Mouse (Mus musculus): Measurements from ENCODE around the gene Rtn4rl1.

The Rtn4rl1 gene

DNA sequence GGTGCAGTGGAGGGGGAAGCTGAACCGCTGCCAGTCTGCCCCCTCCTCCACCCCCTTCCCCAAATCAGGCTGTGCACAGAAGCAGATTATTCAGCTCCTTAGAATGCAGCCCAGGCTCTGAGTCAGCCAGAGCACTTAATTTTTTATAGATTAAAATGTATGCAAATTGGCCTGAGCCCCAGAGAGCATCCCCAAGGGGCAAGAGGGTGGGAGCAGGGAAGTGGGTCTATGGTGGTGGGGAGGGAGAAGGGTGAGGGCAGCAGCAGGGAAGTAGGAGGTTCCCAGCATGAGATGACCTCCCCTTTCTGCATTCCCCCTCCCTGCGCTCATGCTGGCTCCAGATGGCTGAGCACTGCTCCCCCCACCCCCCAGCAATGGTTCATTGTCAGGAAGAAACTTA, 8.6 kb upstream of the Rtn4rl1 start:
- DNase-seq (ENCODE audit: low read depth, low spot score) = peak; percentile 58

DNA sequence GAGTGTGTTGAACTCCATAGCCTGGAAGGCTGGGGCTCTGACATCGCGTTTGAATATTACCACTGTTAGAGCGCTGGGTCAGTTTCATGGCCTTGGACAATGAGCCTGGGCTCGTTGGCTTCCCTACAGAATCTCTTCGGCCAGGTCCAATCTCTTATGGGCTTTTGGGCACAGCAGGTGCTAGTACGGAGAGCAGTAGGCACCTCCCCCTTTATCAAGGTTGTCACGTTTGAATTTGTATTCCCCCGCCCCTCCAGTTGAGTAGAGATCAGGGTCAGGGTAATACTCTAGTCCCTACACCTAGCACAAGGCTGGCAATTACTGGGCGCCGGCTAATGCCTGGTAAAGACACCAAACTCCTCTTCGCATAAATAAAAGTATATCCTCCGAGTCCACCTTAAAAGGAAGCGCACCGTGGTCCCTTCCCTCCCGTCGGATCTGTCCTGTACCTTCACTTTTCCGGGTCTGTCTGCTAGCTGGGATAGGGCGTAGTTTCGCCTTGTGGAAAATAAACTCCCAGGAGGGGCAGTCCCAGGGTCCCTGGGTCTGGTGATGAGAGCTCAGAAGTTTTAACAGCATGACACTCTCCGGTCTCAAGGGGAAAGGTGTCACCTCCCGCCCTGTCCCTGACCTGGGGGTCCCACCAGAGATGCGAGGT, 3.7 kb upstream of the Rtn4rl1 start:
- DNase-seq (ENCODE audit: low read depth, low spot score) = peak; percentile 65

DNA sequence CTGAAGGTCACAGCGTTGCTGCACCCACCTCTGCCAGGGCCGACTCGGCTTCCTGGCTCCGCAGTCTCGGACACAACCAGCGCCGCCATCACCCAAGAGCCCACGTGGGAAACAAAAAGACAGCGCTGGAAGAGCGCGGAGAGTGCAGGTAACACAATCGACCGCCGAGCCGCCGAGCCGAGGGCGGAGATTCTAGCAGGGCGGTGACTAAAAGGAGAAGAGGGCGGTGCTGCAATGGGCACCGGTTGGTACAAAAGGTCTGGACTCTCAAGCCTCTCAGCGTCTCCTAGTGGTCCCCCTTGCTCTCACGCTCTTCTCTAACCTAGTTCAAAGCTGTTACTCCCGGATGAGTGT, 3.2 kb upstream of the Rtn4rl1 start:
- peak; percentile 94 for DNase-seq (ENCODE audit: low read depth, low spot score)

DNA sequence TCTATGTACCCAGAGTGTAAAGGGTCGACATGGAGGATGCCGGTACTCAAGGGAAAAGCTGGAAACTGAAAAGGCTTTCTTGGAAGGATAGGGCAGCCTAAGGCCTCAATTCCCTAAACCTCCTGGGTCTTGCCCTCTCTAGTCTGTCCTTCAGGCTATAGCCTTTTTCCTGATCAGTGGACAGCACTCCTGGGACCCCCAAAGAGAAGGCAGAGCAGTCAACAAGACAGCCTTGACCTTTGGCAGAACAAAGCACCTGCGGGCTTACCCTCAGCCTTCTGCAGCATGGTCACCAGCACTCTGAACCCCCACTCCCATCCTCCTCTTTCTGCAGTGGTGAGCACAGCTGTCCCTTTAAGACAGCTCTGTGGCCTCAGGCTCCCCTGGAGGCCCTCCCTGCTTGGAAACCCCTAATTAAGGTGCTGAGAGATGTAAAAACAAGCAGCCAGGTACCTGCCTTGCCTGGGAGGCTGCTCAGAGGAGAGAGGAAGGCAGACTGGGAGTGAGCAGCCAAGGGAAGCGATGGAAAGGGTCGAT, 2.6 kb upstream of the Rtn4rl1 start, which contains the start of gene Dph1:
Gene Dph1, minus strand, starts transcription at position 337 of the 537 bp plus-strand sequence.
- DNase-seq (ENCODE audit: low read depth, low spot score) = no peak

DNA sequence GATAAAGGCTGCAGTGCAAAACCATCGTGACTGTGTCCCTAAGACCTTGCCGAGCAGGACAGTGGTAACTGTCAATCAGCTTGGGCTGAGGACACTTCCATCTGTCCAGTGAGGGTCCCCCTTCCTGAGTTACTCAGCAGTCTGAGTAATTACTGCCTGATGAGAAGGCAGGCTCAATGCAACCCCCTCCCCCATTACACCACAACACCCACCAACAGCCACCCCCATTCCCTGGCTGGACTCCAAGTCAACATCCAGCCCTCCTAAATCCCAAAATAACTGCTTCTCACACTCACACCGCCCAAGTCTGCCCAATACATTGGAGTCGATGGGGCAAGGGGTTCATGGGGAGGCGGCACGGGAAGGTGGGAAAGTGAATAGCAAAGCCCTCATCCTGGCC, 1.7 kb upstream of the Rtn4rl1 start:
- no peak for DNase-seq (ENCODE audit: low read depth, low spot score)

DNA sequence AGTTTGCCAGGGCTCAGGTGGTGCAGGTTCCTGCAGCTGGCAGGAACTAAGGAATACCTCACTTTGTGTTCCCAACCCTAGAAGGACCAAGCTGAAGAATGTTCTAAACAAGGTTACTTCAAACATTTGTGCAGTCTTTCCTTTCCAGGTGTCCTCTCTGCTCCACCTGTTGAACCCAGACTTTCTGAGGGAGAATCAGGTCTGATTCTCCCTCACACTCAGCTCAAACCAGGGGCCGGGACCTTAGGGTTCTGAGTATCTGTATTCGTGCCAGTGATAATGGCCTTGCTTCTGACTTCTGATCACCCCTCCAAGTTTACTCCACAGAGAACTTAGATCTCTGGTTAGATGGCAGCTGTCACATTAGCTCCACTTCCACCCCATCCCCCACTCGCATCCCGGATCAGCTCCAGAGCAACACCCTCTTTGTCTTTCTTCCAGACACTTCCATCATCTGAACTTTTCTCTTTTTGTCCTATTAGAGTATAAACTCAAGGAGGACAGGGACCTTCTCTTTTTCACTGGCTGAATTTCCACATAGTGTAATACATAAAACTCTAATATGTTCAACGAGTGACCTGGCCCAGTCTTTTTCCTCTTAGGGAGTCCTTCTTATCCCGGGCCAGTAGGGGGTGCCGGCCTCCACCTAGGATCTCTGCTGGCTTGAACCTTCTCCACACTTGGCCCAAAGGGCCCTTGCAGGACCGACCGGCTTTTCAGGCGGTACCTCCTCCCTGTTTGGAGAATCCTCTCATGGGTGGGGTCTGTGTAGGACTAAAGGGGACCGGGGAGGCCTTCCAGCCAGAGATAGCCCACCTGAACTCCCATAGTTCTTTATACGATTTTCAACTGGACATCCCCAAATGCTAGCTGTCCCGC, 1.0 kb upstream of the Rtn4rl1 start:
- DNase-seq (ENCODE audit: low read depth, low spot score) = peak; percentile 65

DNA sequence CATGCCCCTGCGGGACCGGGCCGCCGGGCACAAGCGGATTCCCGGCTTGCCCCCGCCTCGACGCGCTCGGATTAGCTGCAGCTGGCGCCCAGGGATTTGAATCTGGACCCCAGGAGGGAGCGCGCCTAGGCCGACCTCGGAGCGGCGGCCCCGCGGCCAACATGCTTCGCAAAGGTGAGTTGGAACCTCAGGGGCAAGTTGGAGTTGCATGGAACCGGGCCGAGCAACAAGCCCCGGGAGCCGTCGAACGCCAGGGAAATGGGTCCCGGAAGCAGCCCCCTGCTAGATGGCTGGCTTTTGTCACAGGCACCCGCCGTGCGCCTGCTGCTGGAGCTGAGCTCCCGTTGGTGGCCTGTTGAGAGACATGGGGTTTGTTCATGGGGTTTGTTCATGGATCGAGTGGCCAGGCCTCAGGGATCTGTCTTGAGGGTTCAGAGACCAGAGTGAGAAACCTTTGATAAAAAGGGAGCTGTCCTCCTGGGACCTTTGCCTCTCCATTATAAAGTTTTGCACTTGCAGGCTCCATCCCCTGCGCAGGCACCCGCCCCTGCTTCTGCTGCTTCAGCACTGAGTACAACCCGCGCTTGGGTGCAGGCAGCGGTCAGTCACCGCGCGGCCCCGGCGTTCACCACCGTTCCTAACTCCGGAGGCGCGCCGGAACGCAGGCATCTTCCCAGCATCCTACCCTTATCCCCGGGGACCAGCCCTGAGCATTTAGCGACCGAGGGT, 702 bp downstream of the Rtn4rl1 start:
- DNase-seq (ENCODE audit: low read depth, low spot score) = no peak

DNA sequence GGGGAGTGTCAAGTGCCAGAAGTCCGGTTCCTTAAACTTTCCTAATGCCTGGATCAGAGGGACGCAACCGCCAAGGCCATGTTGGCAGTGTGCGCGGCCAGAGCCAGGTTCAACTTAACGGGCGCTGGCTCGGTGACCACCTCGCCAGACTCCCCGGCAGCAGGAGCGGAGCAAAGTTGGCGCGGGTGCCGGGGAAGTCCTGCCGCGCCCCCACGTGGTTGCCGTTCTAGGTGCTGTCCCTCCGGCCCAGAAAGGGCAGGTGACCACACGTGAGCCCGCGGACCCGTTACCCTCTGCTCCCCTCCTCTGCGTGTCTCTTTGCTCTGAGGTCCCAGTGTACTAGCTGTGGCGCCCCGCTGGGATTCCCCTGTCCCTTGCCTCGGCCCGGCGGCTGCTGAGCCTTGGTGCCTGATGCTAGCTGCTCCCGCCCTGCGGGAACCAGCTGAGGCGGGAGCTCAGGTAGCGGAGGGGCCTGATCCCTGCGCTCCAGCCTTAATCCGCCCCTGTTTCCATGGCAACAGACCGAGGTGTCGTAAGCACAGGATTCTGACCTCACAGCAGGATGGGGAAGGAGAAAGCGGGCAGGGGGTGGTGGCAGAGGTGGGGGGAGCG, 1.4 kb downstream of the Rtn4rl1 start:
- peak; percentile 55 for DNase-seq (ENCODE audit: low read depth, low spot score)

DNA sequence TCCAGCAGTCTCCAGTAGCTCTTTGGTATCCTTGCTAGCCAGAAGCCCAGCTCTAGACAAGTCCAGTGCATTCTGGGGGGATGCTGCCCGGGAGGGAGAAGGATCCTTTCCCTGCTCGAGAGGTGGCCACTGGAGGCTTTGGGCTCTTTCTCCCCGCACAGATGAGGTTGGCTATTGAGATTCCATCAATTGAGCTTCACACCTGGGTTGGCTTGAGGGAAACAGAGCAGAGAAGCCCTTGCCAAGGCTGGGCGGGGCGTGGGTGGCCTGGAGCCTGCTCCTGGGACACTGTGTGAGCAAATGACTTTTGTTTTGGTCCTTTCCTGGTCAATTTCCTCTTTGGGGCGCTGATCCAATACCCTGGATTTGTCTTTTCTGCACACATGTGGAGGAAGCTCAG, 2.5 kb downstream of the Rtn4rl1 start:
- no peak for DNase-seq (ENCODE audit: low read depth, low spot score)

DNA sequence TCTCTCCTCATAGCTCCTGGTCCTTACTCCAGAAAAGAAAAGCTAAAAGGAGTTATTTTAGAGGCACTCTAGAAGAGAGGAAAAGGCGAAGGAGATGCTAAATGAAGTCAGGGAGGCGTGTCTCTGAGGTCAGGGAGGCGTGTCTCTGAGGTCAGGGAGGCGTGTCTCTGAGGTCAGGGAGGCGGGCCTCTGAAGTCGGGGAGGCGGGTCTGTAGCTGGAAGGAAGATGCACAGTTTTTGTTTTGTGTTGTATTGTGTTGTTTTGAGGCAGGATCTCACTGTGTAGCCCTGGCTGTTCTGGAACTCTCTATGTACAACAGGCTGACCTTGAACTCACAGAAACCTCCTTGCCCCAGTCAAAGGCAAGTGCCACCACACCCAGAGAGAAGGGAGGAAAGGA, 4.4 kb downstream of the Rtn4rl1 start:
- peak; percentile 30 for DNase-seq (ENCODE audit: low read depth, low spot score)

DNA sequence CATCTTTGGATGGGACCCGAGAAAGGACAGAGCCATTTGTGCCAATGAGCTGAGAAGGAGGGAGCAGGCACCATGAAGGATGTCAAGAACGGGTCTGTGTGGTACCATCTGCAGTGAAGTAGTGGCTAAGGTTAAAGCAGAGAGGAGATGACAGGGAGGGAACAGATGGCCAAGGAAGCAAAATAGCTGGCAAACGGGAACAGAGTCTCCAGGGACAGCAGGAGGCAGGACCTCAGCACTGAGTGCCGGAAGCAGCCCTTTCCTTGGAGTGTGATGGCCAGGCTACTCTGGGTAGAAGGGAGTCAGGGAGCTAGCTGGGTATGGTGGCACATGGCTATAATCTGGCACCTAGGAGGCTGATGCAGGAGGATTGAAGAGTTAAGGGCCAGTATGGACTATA, 5.2 kb downstream of the Rtn4rl1 start:
- no peak for DNase-seq (ENCODE audit: low read depth, low spot score)

DNA sequence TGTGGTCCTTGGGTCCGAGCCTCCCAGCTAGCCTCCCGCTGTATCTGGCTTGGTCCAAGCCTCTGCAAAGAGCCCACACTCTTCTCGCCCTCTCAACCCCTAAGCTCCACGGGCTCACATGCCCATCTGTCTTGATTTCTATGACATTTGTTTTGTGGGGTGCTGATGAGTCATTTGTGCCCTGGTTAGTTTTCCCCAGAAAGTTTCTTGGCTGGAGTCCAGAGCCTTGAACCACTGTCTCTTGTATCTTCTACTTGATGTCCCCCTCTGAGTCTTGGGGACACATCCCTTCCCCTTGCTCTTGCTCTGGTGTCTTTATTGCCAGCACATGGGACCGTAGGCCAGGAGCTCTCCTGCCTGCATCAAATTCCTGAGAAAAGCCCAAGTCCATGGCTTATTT, 6.4 kb downstream of the Rtn4rl1 start:
- peak; percentile 46 for DNase-seq (ENCODE audit: low read depth, low spot score)

DNA sequence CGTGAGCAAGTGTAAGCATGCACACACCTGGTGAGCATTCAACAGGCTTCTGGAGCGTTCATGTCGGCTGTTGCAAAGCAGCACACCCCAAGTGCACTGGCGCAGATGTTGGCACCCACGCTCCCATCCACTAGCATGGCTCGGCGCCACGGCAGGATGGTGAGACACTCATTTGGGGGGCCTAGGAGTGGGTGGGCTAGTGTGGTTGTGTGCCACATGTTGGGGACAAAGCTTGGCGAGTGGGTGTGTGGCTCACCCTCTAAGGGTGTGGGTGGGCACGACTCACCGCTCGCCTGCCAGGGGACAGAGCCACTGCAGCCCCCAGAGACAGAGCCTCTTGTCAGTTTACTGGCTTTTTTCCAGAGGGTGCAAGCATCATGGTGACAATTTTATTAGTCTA, 7.4 kb downstream of the Rtn4rl1 start:
- no peak for DNase-seq (ENCODE audit: low read depth, low spot score)

DNA sequence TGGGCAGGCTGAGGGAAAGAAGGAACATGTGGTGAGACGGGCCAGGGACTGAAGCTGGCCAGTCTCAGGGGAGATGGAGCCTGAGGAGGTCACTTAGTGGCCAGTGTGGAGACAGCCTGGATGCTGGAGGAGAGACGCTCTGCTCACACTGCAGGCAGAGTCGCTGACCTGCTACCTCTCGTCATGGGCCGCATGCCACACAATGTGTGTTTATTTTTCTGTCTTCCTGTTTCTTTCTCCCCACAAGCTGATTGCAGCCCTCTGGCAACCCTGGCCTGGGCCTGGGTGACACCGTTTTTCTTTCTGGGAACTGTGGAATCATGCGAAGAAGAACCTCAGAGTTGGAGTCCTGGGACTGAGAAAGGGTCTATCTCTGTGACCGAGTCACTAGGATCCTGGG, 8.1 kb downstream of the Rtn4rl1 start:
- DNase-seq (ENCODE audit: low read depth, low spot score) = no peak

DNA sequence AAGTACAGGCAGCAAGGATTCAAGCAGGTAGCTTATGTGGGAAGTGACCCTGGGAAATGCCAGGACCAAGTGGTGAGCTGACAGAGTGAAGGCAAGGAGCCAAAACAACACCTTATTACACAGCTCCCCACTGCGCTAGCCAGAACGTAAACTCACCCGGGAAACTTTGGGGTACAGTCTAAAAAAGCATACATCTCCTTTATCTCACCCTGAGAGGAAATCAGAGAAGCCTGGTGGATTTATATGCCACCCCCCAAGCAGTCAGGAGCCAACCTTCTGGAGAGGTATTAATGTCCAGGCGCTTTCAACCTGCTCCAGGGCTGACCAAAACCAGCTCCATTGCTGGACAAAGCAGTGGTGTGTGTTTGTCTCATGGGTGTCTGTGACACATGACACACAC, 10.3 kb downstream of the Rtn4rl1 start:
- no peak for DNase-seq (ENCODE audit: low read depth, low spot score)

DNA sequence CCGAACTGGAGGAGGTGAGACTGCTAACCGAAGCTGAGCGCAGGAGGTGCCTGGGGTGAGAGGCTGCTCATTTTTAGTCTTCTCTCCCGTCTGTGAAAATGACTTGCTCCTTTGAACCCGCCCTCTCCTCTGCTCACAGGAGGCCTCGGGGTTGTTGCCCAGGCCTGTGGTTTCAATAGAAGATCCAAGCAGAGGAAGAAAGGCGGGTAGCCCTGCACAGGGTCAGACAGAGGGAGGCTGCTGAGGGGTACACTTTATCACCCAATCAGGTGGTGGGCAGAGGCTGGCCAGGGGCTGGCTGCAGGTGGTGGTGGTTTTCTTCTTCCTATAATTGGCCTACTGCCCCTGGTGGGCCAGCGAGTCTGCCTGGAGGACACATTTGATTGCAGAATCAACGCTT, 10.9 kb downstream of the Rtn4rl1 start:
- no peak for DNase-seq (ENCODE audit: low read depth, low spot score)

DNA sequence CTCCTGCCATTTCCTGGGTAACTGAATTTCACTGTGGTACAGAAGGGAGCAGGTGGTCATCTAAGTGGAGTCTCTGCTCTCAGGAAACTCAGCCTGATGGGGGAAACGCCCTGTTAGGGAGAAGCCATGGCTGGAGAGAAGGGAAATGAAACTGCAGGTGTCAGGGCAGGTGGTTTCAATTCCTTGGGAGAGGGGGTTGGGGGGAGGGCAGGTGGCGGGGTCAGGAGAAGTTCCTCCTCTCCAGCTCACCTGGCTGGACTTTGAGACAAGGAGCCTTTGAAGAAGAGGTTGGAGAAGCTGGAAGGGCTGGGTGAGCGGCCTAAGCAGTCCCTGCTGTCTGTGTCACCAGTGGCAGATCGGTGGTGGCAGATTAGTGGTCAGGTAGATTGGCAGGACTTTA, 12.8 kb downstream of the Rtn4rl1 start:
- peak; percentile 68 for DNase-seq (ENCODE audit: low read depth, low spot score)

DNA sequence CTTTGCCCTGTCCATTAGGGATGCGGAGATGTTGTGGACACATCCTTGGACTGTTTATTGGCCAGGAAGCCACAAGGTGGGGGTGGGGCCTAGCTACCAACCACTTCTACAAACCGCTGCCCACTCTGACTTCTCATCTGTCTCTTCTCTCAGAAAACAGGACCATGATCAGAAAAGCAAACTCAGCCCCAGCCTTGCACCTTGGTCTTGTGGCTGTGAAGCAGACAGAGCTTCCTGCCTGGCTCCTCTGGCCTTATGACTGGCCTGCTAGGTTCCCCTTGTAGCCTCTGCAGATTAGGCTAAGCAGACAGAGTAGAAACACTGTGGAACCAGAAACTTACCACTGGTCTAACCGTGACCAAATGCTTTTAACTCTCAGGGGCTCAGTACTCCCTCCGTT, 15.8 kb downstream of the Rtn4rl1 start:
- DNase-seq (ENCODE audit: low read depth, low spot score) = no peak

DNA sequence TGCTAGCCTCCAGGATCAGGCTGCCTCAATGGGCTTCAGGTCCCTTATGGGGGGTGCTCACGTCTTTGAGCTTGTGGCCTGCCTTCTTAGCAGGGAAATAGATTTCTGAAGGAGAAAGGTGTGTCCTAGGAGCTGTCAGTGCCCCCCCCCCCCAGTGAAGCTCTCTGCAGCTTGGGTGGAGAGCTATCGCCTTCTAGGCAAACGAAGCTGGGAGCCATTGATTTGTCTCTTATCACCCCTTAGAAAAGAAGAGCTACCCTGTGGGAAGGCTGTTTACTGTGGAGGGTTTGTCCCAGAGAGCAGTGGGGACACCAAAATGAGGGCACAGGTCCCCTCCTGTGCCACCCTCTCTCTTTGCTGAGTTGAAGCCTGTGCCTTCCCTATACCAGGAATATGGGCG, 16.5 kb downstream of the Rtn4rl1 start:
- DNase-seq (ENCODE audit: low read depth, low spot score) = no peak

DNA sequence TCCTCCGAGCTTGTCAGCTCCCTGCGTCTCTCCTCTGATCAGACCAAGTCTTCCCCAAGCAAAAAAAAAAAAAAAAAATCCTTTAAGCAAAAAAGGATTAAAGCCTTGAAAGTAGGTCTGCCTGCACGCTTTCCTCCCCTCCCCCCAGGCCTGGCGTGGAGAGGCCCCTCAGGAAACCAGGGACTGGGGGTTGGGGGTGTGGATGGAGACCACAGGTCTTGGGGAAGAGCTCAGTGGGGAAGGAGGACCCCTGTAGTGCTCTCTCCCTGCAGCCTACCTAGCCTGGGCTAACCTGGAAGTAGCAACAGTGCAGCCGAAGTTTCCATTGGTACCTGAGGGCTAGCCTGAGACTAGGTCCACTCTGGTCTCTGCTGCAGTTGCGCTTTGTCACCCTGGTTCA, 17.2 kb downstream of the Rtn4rl1 start:
- no peak for DNase-seq (ENCODE audit: low read depth, low spot score)

DNA sequence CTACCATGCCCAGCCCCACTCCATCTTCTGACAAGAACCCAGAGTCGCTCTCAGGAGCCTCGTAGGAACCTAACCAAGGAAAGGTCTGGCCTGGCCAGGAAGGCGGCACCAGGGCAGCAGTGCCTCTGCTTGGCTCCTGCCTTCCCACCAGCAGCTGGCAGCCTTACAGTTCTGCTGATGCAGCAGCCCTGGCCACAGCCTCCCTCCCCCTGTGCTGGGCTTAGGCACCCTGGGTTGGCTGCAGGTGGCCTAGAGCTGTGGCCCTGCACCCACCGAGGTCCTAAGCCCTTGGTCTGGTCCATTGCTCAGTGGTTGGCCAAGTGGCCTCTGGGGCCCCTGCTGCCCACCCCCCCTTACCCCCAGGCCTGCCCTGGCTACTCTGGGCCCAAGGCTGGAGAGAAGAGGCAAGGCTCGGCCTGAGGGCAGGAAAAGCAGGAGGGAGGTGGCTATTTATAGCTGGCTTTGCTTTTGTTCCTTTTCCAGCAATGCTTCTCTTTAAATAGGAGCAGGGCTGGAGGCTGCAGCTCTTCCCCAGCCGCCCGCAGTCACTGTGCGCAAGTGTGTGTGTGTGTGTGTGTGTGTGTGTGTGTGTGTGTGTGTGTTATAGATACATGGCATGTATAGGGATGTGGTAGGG, 18.6 kb downstream of the Rtn4rl1 start:
- no peak for DNase-seq (ENCODE audit: low read depth, low spot score)

Measured in A20 (cell line).